Mouse (Mus musculus): ENCODE measurements at regions not wholly inside any gene's neighbourhood (a gene's known extent, or its start where the extent isn't known, plus 50 kb on each side); places are given as distances from the start of the nearest gene placed in this dataset.
A peak's percentile ranks its signal among the peaks of the same experiment; 100 is the strongest.

DNA sequence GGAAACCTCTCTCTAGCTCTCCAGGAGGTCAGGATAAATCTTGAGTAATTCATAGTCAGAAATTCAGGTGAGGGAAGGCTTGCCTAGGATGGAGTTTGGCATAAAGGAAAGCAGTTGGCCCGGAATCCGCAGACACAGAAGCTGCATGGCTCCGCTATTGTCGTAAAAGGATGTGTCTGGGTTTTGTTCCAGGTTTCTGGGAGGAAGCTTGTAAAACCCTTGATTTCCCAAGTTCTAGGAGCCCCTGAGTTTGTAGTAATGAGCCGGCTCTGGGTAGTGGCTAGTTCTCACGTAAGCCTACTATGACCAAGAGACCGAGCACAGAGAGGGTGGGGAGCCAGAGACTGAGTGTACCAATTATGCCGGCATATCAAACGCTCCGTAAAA lies 52.7 kb upstream of the Gm21915 start:
- DNase-seq (ENCODE audit: low spot score in 2 of 2) = peak in 1 of 2 experiments; percentile 43

GRCm38 (mm10) chr9:40617036-40617675 lies 53.3 kb upstream of the Gm21915 start:
- DNase-seq (ENCODE audit: low spot score in 2 of 2) = no peak

- DNase-seq (ENCODE audit: low spot score in 2 of 2) = peak; percentile 79 to 81
Measured at GRCm38 (mm10) chr9:40616426-40617035, 53.9 kb upstream of the Gm21915 start.

DNA sequence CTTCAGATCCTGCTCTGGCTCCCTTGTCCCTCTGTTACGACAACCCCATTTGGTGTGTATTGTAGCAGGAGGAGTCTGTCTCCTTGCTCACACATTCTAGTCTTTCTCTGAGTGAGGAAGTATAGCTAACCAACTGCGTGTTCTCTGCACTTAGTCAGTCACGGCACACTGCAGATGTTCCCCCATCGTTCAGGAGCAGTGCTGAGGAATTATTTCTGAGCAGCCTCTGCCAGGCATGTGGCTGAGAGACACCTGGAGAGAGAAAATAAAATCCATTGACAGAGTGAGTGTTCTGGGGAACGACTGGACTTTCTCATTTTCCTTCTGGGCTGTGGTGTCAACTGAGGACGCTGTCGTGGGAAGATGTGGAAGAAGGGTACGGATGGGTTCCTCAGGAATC lies 54.5 kb upstream of the Gm21915 start:
- no peak for DNase-seq (ENCODE audit: low spot score in 2 of 2)

- no peak for DNase-seq (ENCODE audit: low spot score in 2 of 2)
Measured at GRCm38 (mm10) chr9:40614071-40614470, 56.3 kb upstream of the Gm21915 start.

GRCm38 (mm10) chr9:40613182-40613581 lies 57.2 kb upstream of the Gm21915 start:
- DNase-seq (ENCODE audit: low spot score in 2 of 2) = no peak

GRCm38 (mm10) chr9:40612755-40613154 lies 57.7 kb upstream of the Gm21915 start:
- no peak for DNase-seq (ENCODE audit: low spot score in 2 of 2)

GRCm38 (mm10) chr9:40612312-40612711 lies 58.1 kb upstream of the Gm21915 start:
- DNase-seq (ENCODE audit: low spot score in 2 of 2) = no peak

DNA sequence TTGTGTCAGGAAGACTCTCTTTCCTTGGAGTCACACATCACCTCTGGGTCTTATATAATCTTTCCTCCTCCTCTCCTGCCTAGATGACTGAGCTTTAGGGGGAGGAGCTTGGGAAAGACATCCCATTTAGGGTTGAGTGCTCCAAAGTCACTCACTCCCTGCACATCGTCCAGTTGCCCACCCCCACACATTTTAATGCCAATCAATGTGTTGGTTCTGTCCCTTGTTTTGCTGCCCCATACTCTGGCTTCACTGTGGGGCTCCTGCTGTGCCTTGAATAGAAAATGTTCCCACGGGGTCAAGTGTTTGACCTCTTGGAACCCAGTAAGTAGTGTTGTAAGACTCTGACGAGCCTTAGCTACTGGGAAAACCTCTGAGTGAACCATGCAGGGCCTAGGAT lies 58.8 kb upstream of the Gm21915 start:
- no peak for DNase-seq (ENCODE audit: low spot score in 2 of 2)

GRCm38 (mm10) chr9:40608596-40608995 lies 61.8 kb upstream of the Gm21915 start:
- no peak for DNase-seq (ENCODE audit: low spot score in 2 of 2)

GRCm38 (mm10) chr9:40607941-40608340 lies 62.5 kb upstream of the Gm21915 start:
- no peak for DNase-seq (ENCODE audit: low spot score in 2 of 2)

DNA sequence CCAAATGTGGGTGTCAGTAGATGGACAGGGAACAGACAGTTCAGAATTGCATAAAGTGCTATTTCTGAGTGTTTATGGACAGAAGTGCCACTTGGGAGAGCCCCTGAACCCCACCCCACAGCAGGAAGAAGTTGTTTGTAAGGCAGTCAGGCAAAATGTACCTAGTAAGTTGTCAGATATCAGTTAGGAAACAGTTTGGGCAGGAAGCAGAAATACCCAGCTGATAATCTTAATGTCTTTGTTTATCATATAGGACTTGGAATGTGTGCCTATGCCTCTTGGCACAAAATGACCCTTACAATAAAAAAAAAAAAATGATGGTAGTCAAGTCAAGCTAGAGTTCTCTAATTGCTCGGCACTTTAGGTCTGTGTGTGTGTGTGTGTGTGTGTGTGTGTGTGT lies 66.9 kb upstream of the Gm21915 start:
- DNase-seq (ENCODE audit: low spot score in 2 of 2) = no peak

- no peak for DNase-seq (ENCODE audit: low spot score in 2 of 2)
Measured at GRCm38 (mm10) chr9:40598431-40598831, 67.2 kb upstream of the Gramd1b start.

- DNase-seq (ENCODE audit: low spot score in 2 of 2) = no peak
Measured at GRCm38 (mm10) chr9:40587421-40587820, 56.2 kb upstream of the Gramd1b start.

DNA sequence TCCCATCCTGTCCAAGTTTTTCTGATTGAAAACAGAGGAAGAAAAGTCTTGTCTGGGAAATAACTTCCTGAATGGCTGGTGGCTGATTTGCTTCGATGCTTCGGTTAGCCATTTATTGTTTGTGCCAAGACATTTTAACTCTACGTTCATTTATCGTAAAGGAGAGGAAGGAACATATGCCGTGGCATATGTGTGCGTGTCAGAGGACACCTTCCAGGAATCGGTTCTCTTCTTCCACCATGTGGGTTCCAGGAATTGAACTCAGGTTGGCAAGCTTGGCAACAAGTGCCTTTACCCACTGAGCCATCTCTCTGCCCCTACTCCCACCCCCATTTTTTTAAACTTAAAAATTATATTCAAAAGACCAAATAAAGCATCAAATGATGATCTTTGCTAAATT lies 55.4 kb upstream of the Gramd1b start:
- DNase-seq (ENCODE audit: low spot score in 2 of 2) = no peak

GRCm38 (mm10) chr9:40583554-40583953 lies 52.4 kb upstream of the Gramd1b start:
- peak; percentile 90 for DNase-seq (ENCODE audit: low spot score in 2 of 2)

GRCm38 (mm10) chr9:40581854-40582253 lies 50.7 kb upstream of the Gramd1b start:
- no peak for DNase-seq (ENCODE audit: low spot score in 2 of 2)

Data from layer of hippocampus, postnatal 10 days (tissue).